Mouse (Mus musculus): ENCODE data around the gene Hhat. TPM values are rescaled to one million over a fixed set of nuclear protein-coding genes. Genes with fewer than 3 reads are reported as not detected.
A peak's percentile ranks its signal among the peaks of the same experiment; 100 is the strongest.

Hhat gene
- polyA plus RNA-seq, 1 experiment from 2014 or later = 16.5 TPM

DNA sequence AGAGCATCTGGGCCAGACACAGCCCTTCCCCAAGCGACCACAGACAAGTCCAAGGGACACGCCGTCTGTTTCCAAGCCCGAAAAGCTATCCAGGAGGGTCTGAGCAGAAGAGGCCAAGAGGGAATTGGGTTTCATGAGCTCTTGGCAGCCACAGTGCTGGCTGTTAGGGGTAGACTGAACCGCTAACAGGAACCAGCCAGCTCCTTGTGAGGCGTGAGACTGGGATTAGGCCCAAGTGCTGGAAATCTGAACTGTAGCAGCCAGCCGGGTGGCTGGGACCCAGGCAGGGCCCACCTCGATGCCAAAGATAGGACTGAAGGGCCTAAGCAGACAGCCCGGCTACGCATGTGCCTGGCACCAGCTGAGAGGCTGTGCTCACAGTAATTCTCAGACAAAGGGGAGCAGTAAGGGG, 18.1 kb upstream of the Hhat start:
- H3K4me1 ChIP-seq (ENCODE audit: control insufficient read depth, insufficient read depth, low read length) = peaks cover 20% of the 10 kb centered on the region; the same call in 1 of the 2 replicates
- H3K36me3 ChIP-seq (ENCODE audit: control insufficient read depth, insufficient read depth, low read length) = no peaks in the 10 kb centered on the region
- no peaks in the 10 kb centered on the region for H3K9me3 ChIP-seq (ENCODE audit: control insufficient read depth, low read length)
- no peak overlapping the region for H3K9ac ChIP-seq (ENCODE audit: low read depth, low read length)
- H3K4me3 ChIP-seq (ENCODE audit: low read length) = no peak overlapping the region
- H3K4me2 ChIP-seq (replicated peaks; ENCODE audit: low read depth, low read length) = no peak overlapping the region
- peak overlapping the region; percentile 56; the same call in 1 of the 2 replicates for H3K27ac ChIP-seq (ENCODE audit: low read depth, low read length)
- WGBS = 75% methylated on average over 10 of the region's 10 CpGs
- ATAC-seq (ENCODE audit: low FRiP score, low TSS enrichment) = no peak
- no peaks in the 10 kb centered on the region for H3K27me3 ChIP-seq (ENCODE audit: control insufficient read depth, insufficient read depth, low read length)

DNA sequence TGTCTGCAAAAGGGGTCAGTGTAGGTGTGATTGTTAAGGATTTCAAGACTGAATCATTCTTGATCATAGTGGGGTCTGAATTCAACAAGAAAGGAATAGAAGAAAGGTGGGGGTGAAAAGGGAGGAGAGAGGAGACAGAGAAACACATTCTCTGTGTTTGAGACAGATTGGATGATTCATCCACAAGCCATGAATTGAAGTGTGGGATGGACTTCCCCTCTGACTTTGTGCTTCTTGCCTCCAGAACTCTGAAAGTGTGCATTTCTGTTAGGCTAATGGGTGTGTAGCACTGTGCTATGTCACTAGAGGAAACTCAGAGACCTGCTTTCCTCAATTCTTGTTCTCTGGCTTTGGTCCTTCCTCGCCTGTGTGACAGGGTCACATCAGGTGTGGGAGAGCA, 15.2 kb upstream of the Hhat start:
- Histone ChIP-seq H3K4me3 (ENCODE audit: low read length) (no peak overlapping the region), H3K4me2 (replicated peaks; ENCODE audit: low read depth, low read length) (no peak overlapping the region), H3K9me3 (ENCODE audit: control insufficient read depth, low read length) (no peaks in the 10 kb centered on the region), H3K27me3 (ENCODE audit: control insufficient read depth, insufficient read depth, low read length) (no peaks in the 10 kb centered on the region), H3K36me3 (ENCODE audit: control insufficient read depth, insufficient read depth, low read length) (no peaks in the 10 kb centered on the region), H3K27ac (ENCODE audit: low read depth, low read length) (peak overlapping the region; percentile 73; the same call in 1 of the 2 replicates), H3K4me1 (ENCODE audit: control insufficient read depth, insufficient read depth, low read length) (peaks cover 13% of the 10 kb centered on the region; the same call in 1 of the 2 replicates), H3K9ac (ENCODE audit: low read depth, low read length) (peak overlapping the region; percentile 23; the same call in 1 of the 2 replicates)
- WGBS = 62% methylated on average over 1 of the region's 1 CpGs
- ATAC-seq (ENCODE audit: low FRiP score, low TSS enrichment) = no peak

DNA sequence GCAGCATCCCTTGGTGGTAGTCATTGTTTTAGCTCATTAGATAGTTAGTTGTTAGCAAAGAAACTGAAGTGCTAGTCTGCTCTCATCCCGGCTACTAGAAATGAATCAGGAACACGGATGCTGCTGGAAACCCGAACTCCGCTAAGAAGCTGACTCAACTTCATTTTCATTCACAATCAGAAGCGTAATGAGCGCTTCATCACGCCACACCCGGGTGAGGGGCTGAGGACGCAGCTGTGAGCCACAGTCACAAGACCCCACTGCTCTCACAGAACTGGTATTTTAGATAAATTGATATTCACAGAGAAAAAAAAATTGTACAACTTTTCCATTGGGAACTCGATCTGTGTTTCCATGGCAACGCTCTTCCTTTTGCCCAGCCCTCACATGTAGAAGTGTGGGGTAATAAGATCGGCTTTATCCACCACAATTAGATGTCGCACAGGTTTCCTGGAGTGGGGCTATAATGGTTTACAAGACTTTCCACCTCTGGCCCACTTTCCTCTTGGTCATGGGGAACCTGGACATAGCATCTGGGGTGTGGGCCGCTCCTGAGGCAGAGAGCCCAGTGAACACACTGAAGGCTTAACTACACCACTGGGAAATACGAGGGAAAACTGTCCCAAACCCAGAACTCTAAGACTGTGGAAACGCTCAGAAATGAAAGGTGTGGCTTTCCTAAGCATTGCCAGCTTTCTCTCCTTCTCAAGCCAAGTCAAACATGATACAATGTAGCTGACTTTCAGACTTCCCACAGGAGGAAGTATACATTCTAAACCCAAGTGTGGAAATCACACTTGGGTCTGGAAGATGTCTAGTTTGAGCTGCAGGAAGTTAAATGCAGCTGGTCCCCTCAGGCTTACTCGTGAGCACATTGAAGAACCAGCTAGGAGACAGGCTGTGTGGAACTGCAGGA, 14.3 kb upstream of the Hhat start:
- H3K27me3 ChIP-seq (ENCODE audit: control insufficient read depth, insufficient read depth, low read length) = no peaks in the 10 kb centered on the region
- H3K9me3 ChIP-seq (ENCODE audit: control insufficient read depth, low read length) = no peaks in the 10 kb centered on the region
- H3K4me2 ChIP-seq (replicated peaks; ENCODE audit: low read depth, low read length) = no peak overlapping the region
- peaks cover 12% of the 10 kb centered on the region; the same call in 1 of the 2 replicates for H3K4me1 ChIP-seq (ENCODE audit: control insufficient read depth, insufficient read depth, low read length)
- H3K4me3 ChIP-seq (ENCODE audit: low read length) = no peak overlapping the region
- WGBS = 76% methylated on average over 17 of the region's 17 CpGs
- no peak overlapping the region for H3K9ac ChIP-seq (ENCODE audit: low read depth, low read length)
- peak overlapping the region; percentile 73; the same call in 1 of the 2 replicates for H3K27ac ChIP-seq (ENCODE audit: low read depth, low read length)
- H3K36me3 ChIP-seq (ENCODE audit: control insufficient read depth, insufficient read depth, low read length) = no peaks in the 10 kb centered on the region
- no peak for ATAC-seq (ENCODE audit: low FRiP score, low TSS enrichment)

DNA sequence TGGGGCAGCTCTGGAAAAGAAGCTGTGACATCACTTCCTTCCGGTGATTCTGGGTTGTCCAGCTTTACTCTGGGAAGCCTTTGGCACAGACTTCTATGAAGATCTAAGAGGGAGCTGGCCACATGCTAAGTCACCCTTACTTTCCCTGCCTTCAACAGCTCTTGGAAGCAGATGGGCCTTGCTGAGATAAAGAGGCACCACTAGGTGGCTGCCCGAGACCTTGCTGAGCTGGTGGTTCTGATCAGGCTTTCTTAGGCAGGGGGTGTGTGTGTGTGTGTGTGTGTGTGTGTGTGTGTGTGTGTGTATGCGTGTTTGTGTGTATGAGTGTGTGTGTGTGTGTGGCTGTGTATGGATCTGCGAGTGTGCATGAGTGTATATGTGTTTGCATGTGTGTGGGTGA, 13.4 kb upstream of the Hhat start:
- Histone ChIP-seq H3K27me3 (ENCODE audit: control insufficient read depth, insufficient read depth, low read length) (no peaks in the 10 kb centered on the region), H3K9ac (ENCODE audit: low read depth, low read length) (no peak overlapping the region), H3K4me3 (ENCODE audit: low read length) (no peak overlapping the region), H3K36me3 (ENCODE audit: control insufficient read depth, insufficient read depth, low read length) (no peaks in the 10 kb centered on the region), H3K27ac (ENCODE audit: low read depth, low read length) (no peak overlapping the region), H3K9me3 (ENCODE audit: control insufficient read depth, low read length) (no peaks in the 10 kb centered on the region), H3K4me1 (ENCODE audit: control insufficient read depth, insufficient read depth, low read length) (peaks cover 13% of the 10 kb centered on the region; the same call in 1 of the 2 replicates), H3K4me2 (replicated peaks; ENCODE audit: low read depth, low read length) (no peak overlapping the region)
- WGBS = 36% methylated on average over 4 of the region's 4 CpGs
- ATAC-seq (ENCODE audit: low FRiP score, low TSS enrichment) = peak; percentile 57

DNA sequence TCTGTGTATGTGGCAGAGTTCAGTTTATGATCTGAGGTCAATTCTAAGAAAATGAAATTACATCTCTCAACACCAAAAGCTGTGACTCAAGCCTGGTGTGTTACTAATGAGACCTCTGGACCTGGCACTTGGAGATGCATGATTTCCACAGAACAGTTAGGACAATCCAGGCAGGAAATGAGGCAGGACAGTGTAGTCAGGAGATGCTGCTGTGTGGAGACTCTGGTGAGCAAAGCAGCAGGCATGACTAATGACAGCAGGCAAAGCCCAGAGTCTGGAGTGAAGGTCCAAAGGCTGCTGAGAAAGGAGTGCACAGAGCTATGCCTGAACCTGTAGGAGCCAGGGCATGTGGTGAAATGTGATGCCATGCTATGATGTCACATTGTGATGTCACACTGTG, 10.2 kb upstream of the Hhat start:
- no peak for ATAC-seq (ENCODE audit: low FRiP score, low TSS enrichment)
- H3K4me1 ChIP-seq (ENCODE audit: control insufficient read depth, insufficient read depth, low read length) = peaks cover 12% of the 10 kb centered on the region; the same call in 1 of the 2 replicates
- no peaks in the 10 kb centered on the region for H3K36me3 ChIP-seq (ENCODE audit: control insufficient read depth, insufficient read depth, low read length)
- no peak overlapping the region for H3K4me3 ChIP-seq (ENCODE audit: low read length)
- no peak overlapping the region for H3K27ac ChIP-seq (ENCODE audit: low read depth, low read length)
- H3K9ac ChIP-seq (ENCODE audit: low read depth, low read length) = no peak overlapping the region
- no peak overlapping the region for H3K4me2 ChIP-seq (replicated peaks; ENCODE audit: low read depth, low read length)
- H3K9me3 ChIP-seq (ENCODE audit: control insufficient read depth, low read length) = no peaks in the 10 kb centered on the region
- H3K27me3 ChIP-seq (ENCODE audit: control insufficient read depth, insufficient read depth, low read length) = no peaks in the 10 kb centered on the region

DNA sequence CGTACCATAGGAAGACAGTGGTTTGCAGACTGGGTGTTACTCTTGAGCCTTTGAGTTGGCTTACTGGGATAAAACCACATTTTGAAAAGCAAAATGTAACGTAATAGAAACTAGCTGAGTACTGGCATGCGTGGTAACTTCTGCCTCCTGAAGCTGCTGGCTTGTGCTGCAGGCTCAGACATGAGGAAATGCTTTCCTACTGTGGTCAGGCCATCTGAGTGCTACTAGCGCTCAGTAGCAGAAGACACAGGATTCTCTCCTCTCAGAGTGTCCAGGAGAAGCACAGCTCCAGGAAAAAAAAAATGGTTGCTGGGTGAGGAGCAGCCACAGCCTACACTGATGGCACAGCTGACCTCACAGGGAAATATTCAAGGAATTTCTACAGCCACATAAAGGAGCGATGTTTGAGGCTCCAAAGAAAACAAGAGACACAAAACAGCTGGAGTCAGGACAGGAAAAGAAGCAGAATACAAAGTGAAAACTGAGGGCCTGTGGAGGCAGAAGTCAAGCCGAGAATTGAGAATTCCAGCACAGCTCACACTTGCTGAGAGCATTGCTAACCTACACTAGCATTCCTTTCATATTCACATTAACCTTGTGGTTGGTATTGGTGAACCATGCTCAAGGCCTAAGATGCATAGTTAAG, 8.0 kb upstream of the Hhat start:
- Histone ChIP-seq H3K36me3 (ENCODE audit: control insufficient read depth, insufficient read depth, low read length) (no peaks in the 10 kb centered on the region), H3K9me3 (ENCODE audit: control insufficient read depth, low read length) (no peaks in the 10 kb centered on the region), H3K27me3 (ENCODE audit: control insufficient read depth, insufficient read depth, low read length) (no peaks in the 10 kb centered on the region), H3K4me2 (replicated peaks; ENCODE audit: low read depth, low read length) (no peak overlapping the region), H3K4me1 (ENCODE audit: control insufficient read depth, insufficient read depth, low read length) (peaks cover 14% of the 10 kb centered on the region), H3K27ac (ENCODE audit: low read depth, low read length) (peak overlapping the region; percentile 74), H3K4me3 (ENCODE audit: low read length) (no peak overlapping the region), H3K9ac (ENCODE audit: low read depth, low read length) (no peak overlapping the region; the same call in 1 of the 2 replicates)
- 48% methylated on average over 6 of the region's 6 CpGs for WGBS
- no peak for ATAC-seq (ENCODE audit: low FRiP score, low TSS enrichment)

DNA sequence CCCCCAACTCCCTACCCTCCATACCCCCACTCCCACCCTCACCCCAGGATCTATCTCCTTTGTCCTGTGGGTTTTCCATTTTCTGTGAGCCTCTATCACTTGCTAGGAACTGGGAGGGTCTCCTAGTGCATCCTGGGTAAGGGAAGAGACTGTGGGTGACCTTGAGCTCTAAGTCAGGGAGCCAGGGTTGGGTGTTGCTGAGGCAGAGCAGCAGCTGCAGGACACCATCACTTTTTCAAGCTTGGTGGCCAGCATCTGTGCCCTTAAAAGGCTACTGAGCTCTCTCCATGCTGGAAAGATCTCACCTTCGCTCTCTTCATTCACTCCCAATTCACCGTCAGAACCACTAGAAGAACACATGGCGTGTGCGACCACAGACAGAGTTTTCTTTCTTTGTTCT, 7.2 kb upstream of the Hhat start:
- Histone ChIP-seq H3K4me1 (ENCODE audit: control insufficient read depth, insufficient read depth, low read length) (peaks cover 14% of the 10 kb centered on the region), H3K9ac (ENCODE audit: low read depth, low read length) (no peak overlapping the region), H3K27me3 (ENCODE audit: control insufficient read depth, insufficient read depth, low read length) (no peaks in the 10 kb centered on the region), H3K9me3 (ENCODE audit: control insufficient read depth, low read length) (no peaks in the 10 kb centered on the region), H3K27ac (ENCODE audit: low read depth, low read length) (peak overlapping the region; percentile 74; the same call in 1 of the 2 replicates), H3K4me2 (replicated peaks; ENCODE audit: low read depth, low read length) (no peak overlapping the region), H3K4me3 (ENCODE audit: low read length) (no peak overlapping the region), H3K36me3 (ENCODE audit: control insufficient read depth, insufficient read depth, low read length) (no peaks in the 10 kb centered on the region)
- no peak for ATAC-seq (ENCODE audit: low FRiP score, low TSS enrichment)
- 98% methylated on average over 4 of the region's 4 CpGs for WGBS

DNA sequence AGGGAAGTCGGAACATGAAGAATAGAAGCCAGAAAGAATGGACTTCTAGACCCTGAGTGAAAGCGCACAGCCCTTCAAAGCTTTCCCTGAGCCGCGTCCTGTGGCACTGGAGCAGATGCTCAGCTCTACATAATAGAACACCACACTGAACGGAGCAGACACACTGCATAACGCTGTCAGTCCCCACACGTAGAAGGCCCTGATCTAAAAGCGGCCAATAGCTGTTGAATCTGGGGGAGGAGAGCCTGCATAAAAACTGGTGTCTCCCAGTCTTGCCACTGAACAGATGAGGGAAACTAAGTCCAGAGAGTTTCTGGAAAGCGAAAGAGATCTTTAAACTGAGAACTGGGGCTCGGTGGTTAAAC, 911 bp downstream of the Hhat start:
- H3K4me1 ChIP-seq (ENCODE audit: control insufficient read depth, insufficient read depth, low read length) = peaks cover 15% of the 10 kb centered on the region
- peak overlapping the region; percentile 75 for H3K4me3 ChIP-seq (ENCODE audit: low read length)
- H3K36me3 ChIP-seq (ENCODE audit: control insufficient read depth, insufficient read depth, low read length) = no peaks in the 10 kb centered on the region
- WGBS = 22% methylated on average over 10 of the region's 10 CpGs
- H3K9ac ChIP-seq (ENCODE audit: low read depth, low read length) = peak overlapping the region; percentile 96
- H3K9me3 ChIP-seq (ENCODE audit: control insufficient read depth, low read length) = no peaks in the 10 kb centered on the region
- no peaks in the 10 kb centered on the region for H3K27me3 ChIP-seq (ENCODE audit: control insufficient read depth, insufficient read depth, low read length)
- H3K4me2 ChIP-seq (replicated peaks; ENCODE audit: low read depth, low read length) = peak overlapping the region; percentile 98
- peak overlapping the region; percentile 94 for H3K27ac ChIP-seq (ENCODE audit: low read depth, low read length)
- ATAC-seq (ENCODE audit: low FRiP score, low TSS enrichment) = peak; percentile 66

DNA sequence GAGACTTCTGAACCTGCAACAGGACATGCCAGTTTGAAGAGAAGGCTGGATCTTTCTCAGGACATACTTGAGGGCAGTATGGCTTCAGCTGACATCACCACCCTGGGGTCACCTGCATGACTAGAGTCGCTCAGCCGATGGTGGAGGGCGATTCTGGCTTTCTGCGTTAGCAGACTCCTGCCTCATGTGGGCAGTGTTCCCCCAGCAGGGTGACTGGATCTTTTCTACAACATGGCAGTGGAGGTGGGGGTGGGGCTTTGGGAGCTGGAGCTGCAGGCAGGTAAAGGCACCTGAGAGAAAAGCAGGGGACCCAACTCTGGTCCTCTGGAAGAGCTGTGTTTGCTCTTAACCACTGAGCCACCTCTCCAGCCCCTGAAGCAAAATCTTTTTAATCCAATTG, 5.5 kb downstream of the Hhat start:
- no peak for ATAC-seq (ENCODE audit: low FRiP score, low TSS enrichment)
- WGBS = 45% methylated on average over 4 of the region's 4 CpGs
- H3K36me3 ChIP-seq (ENCODE audit: control insufficient read depth, insufficient read depth, low read length) = no peaks in the 10 kb centered on the region
- no peaks in the 10 kb centered on the region for H3K9me3 ChIP-seq (ENCODE audit: control insufficient read depth, low read length)
- H3K27ac ChIP-seq (ENCODE audit: low read depth, low read length) = no peak overlapping the region
- no peak overlapping the region for H3K9ac ChIP-seq (ENCODE audit: low read depth, low read length)
- H3K4me3 ChIP-seq (ENCODE audit: low read length) = no peak overlapping the region
- peaks cover 14% of the 10 kb centered on the region for H3K4me1 ChIP-seq (ENCODE audit: control insufficient read depth, insufficient read depth, low read length)
- H3K4me2 ChIP-seq (replicated peaks; ENCODE audit: low read depth, low read length) = no peak overlapping the region
- H3K27me3 ChIP-seq (ENCODE audit: control insufficient read depth, insufficient read depth, low read length) = no peaks in the 10 kb centered on the region

Measured in kidney, embryonic 14.5 days (tissue).